Mouse (Mus musculus) macrophage (primary cell): Measurements from ENCODE around the gene Tmem82. TPM values are rescaled to one million over a fixed set of nuclear protein-coding genes. Genes with fewer than 3 reads are reported as not detected.

ENCODE experiments used
- H3K27ac ChIP-seq: fragments of 350-480 bp; formaldehyde crosslinking; 2 replicates; pipeline ENCODE4 v1.9.0; 2021
- H3K36me3 ChIP-seq: fragments of 350-480 bp; formaldehyde crosslinking; 2 replicates; pipeline ENCODE4 v1.9.0; 2021; ENCODE audit errors: inconsistent target
- H3K4me3 ChIP-seq: fragments of 350-480 bp; formaldehyde crosslinking; 2 replicates; pipeline ENCODE4 v1.9.0; 2021; ENCODE audit errors: inconsistent target
- H3K79me2 ChIP-seq: fragments of 350-480 bp; formaldehyde crosslinking; 2 replicates; pipeline ENCODE4 v1.9.0; 2021; ENCODE audit errors: inconsistent target
- WGBS: methylation state at CpG from one replicate; pipeline ENCODE4 v1.1.7; 2026; ENCODE audit warnings: inconsistent platforms; ENCODE audit not compliant: missing documents; 5-methylcytosine and 5-hydroxymethylcytosine counted together
- polyA plus RNA-seq: library from polyadenylated mRNA; stranded (reverse); fragments of 250-400 nt; gene quantifications from 3 replicates; pipeline ENCODE4 v1.2.4, GENCODE M21; 2018; ENCODE audit warnings: inconsistent platforms

Tmem82 gene
- polyA plus RNA-seq, 1 experiment from 2014 or later, result 2.7 TPM

DNA sequence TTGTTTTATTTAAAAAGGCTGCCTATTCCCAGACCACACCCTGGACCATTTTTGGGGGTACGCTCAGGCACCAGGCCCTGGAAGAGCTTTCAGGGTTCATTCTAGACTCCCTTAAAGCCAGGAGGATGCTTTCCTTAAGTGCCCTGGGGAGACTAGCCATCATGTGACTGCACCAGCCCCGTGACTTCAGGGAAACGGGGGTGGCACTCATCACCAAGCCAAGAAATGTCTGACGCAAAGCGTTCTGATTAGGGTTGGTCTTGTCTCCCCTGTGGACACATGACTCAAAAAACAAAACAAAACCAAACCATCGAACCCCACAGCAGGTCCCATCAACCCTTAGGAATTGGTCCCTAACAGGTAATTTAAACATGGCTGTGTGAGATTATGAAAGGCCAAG, 32.9 kb upstream of the Tmem82 start:
- 96% methylated on average over 6 of the region's 6 CpGs for WGBS
- Histone ChIP-seq H3K4me3 (no peak overlapping the region), H3K27ac (no peak overlapping the region), H3K79me2 (peaks cover 97% of the 10 kb centered on the region), H3K36me3 (peaks cover 54% of the 10 kb centered on the region)

GRCm38 (mm10) chr4:141649244-141649643, 30.8 kb upstream of the Tmem82 start:
- Histone ChIP-seq H3K36me3 (peaks cover 56% of the 10 kb centered on the region), H3K4me3 (no peak overlapping the region), H3K27ac (no peak overlapping the region), H3K79me2 (peaks cover 100% of the 10 kb centered on the region)
- 83% methylated on average over 6 of the region's 6 CpGs for WGBS

GRCm38 (mm10) chr4:141648262-141648661, 29.8 kb upstream of the Tmem82 start:
- Histone ChIP-seq H3K36me3 (peaks cover 47% of the 10 kb centered on the region), H3K79me2 (peaks cover 100% of the 10 kb centered on the region), H3K27ac (no peak overlapping the region), H3K4me3 (no peak overlapping the region)
- WGBS, result 98% methylated on average over 5 of the region's 5 CpGs

- H3K79me2 ChIP-seq, result peaks cover 100% of the 10 kb centered on the region
- no peak overlapping the region for H3K4me3 ChIP-seq
- peaks cover 47% of the 10 kb centered on the region for H3K36me3 ChIP-seq
- 100% methylated on average over 3 of the region's 3 CpGs for WGBS
- peak overlapping the region; percentile 52; the same call in 1 of the 2 replicates for H3K27ac ChIP-seq
These were observed 28.8 kb upstream of the Tmem82 start for GRCm38 (mm10) chr4:141647187-141647586.

- H3K27ac ChIP-seq, result peak overlapping the region; percentile 52
- H3K36me3 ChIP-seq, result peaks cover 48% of the 10 kb centered on the region
These were observed 27.6 kb upstream of the Tmem82 start for GRCm38 (mm10) chr4:141645988-141646387.

GRCm38 (mm10) chr4:141643118-141643855, 24.9 kb upstream of the Tmem82 start:
- peaks cover 45% of the 10 kb centered on the region for H3K36me3 ChIP-seq
- H3K27ac ChIP-seq, result peak overlapping the region; percentile 57
- WGBS, result 61% methylated on average over 7 of the region's 7 CpGs
- no peak overlapping the region for H3K4me3 ChIP-seq
- peaks cover 95% of the 10 kb centered on the region for H3K79me2 ChIP-seq

More at GRCm38 (mm10) chr4:141645988-141646387, 27.6 kb upstream of the Tmem82 start:
- peaks cover 100% of the 10 kb centered on the region for H3K79me2 ChIP-seq
- 62% methylated on average over 8 of the region's 8 CpGs for WGBS
- no peak overlapping the region for H3K4me3 ChIP-seq

- H3K4me3 ChIP-seq, result no peak overlapping the region
- 93% methylated on average over 25 of the region's 25 CpGs for WGBS
- H3K27ac ChIP-seq, result no peak overlapping the region
- H3K36me3 ChIP-seq, result peaks cover 54% of the 10 kb centered on the region
- peaks cover 84% of the 10 kb centered on the region for H3K79me2 ChIP-seq
These were observed 23.8 kb upstream of the Tmem82 start for GRCm38 (mm10) chr4:141641961-141642811.

GRCm38 (mm10) chr4:141641353-141641771, 22.9 kb upstream of the Tmem82 start:
- WGBS, result 86% methylated on average over 7 of the region's 7 CpGs
- no peak overlapping the region for H3K4me3 ChIP-seq
- H3K36me3 ChIP-seq, result peaks cover 62% of the 10 kb centered on the region
- peaks cover 76% of the 10 kb centered on the region for H3K79me2 ChIP-seq
- H3K27ac ChIP-seq, result no peak overlapping the region

- Histone ChIP-seq H3K36me3 (peaks cover 81% of the 10 kb centered on the region), H3K27ac (no peak overlapping the region), H3K4me3 (no peak overlapping the region), H3K79me2 (peaks cover 71% of the 10 kb centered on the region)
- WGBS, result 87% methylated on average over 8 of the region's 11 CpGs
These were observed 21.0 kb upstream of the Tmem82 start for GRCm38 (mm10) chr4:141639474-141639873.

DNA sequence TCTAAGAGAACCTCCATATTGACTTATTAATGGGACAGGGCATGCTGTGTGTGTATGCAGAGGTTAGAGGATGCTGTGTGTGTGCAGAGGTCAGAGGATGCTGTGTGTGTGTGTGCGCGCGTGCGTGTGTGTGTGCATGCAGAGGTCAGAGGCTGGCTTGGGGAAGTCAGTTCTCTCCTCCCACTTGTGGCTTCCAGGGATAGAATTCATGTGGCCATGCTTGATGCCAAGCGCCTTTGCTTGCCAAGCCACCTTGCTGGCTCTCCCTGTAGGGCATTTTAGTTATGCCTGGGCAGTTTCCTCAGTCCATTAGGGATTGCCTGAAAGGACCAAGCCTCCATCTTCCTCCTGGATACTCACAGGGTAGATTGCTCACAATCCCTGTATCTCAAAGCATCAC, 18.3 kb upstream of the Tmem82 start:
- no peak overlapping the region for H3K27ac ChIP-seq
- WGBS, result 93% methylated on average over 5 of the region's 5 CpGs
- H3K4me3 ChIP-seq, result no peak overlapping the region
- peaks cover 95% of the 10 kb centered on the region for H3K36me3 ChIP-seq
- H3K79me2 ChIP-seq, result peaks cover 61% of the 10 kb centered on the region; the same call in 1 of the 2 replicates

DNA sequence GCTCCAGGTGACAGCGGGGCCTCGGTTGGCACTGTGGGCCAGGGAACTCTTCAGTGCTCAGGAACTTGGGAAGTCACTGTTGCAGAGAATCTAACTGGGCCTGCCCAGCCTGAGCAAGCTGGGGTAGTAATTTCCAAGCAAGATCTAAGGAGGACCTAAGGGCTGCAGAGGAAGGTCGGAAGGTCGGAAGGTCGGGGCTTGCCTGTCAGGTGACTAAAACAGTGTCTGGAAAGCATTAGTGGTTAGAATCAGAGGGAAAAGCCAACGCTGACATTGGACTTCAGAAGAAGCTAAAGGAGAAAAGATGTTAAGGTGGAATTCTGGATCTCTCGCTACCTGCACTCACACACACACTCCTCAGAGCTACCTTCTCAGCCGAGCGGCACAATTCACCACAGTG, 17.6 kb upstream of the Tmem82 start:
- no peak overlapping the region for H3K27ac ChIP-seq
- 89% methylated on average over 9 of the region's 9 CpGs for WGBS
- H3K79me2 ChIP-seq, result peaks cover 61% of the 10 kb centered on the region; the same call in 1 of the 2 replicates
- peaks cover 95% of the 10 kb centered on the region for H3K36me3 ChIP-seq
- H3K4me3 ChIP-seq, result no peak overlapping the region

- no peak overlapping the region for H3K4me3 ChIP-seq
- 95% methylated on average over 20 of the region's 21 CpGs for WGBS
- peaks cover 98% of the 10 kb centered on the region for H3K36me3 ChIP-seq
- H3K27ac ChIP-seq, result no peak overlapping the region
- H3K79me2 ChIP-seq, result peaks cover 40% of the 10 kb centered on the region; the same call in 1 of the 2 replicates
These were observed 13.9 kb upstream of the Tmem82 start for GRCm38 (mm10) chr4:141632111-141632873.

- Histone ChIP-seq H3K79me2 (peaks cover 40% of the 10 kb centered on the region; the same call in 1 of the 2 replicates), H3K4me3 (no peak overlapping the region), H3K36me3 (peaks cover 95% of the 10 kb centered on the region), H3K27ac (no peak overlapping the region)
- WGBS, result 97% methylated on average over 20 of the region's 20 CpGs
These were observed 12.8 kb upstream of the Tmem82 start for GRCm38 (mm10) chr4:141631250-141631649.

DNA sequence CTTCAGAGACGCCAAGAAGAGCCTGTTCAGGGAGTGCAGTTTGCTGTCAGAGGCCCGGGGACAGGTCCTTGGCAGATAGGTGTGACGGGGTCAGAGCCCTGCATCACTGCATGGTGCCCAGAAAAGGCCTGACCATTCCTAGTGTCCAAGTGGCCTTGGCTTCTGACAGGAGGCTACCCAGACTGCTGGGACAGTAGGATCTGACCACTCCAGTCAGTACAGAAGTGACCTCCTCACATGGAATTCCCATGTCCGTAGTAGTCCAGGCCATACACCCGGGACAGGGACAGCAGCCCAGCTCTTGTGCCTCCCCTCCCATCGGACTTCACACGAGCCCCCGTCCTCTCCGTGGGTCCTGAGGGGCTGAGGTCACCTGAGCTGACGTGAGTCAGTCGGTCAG, 11.6 kb upstream of the Tmem82 start:
- H3K79me2 ChIP-seq, result peaks cover 32% of the 10 kb centered on the region; the same call in 1 of the 2 replicates
- no peak overlapping the region for H3K27ac ChIP-seq
- 94% methylated on average over 9 of the region's 11 CpGs for WGBS
- H3K4me3 ChIP-seq, result no peak overlapping the region
- H3K36me3 ChIP-seq, result peaks cover 88% of the 10 kb centered on the region
